Mouse (Mus musculus): ENCODE measurements at regions not wholly inside any gene's neighbourhood (a gene's known extent, or its start where the extent isn't known, plus 50 kb on each side); places are given as distances from the start of the nearest gene placed in this dataset.

GRCm38 (mm10) chr14:114767323-114767722 lies 324.7 kb upstream of the Gpc5 start:
- TF ChIP-seq BHLHE40 (IDR thresholded peaks at IDR 0.05; ENCODE audit: borderline replicate concordance, low read depth, low read length) (no peak), POLR2A (IDR thresholded peaks at IDR 0.05; ENCODE audit: control insufficient read depth in 1 of 2, insufficient read depth in 1 of 2, low read depth in 1 of 2, low read length in 2 of 2, poor library complexity in 1 of 2) (no peak), EP300 (IDR thresholded peaks at IDR 0.05; ENCODE audit: low read depth in 1 of 2, low read length in 2 of 2) (no peak), CTCF (IDR thresholded peaks at IDR 0.05 in 2 of 3, conservative IDR thresholded peaks at IDR 0.05 in 1 of 3; ENCODE audit: control insufficient read depth in 1 of 3, insufficient read depth in 1 of 3, low read depth in 2 of 3, low read length in 3 of 3, poor library complexity in 1 of 3, severe bottlenecking in 1 of 3) (no peak), UBTF (IDR thresholded peaks at IDR 0.05; ENCODE audit: borderline replicate concordance, insufficient read depth, low read depth, low read length) (no peak), USF2 (IDR thresholded peaks at IDR 0.05; ENCODE audit: borderline replicate concordance in 1 of 2, insufficient read depth in 1 of 2, low read depth in 1 of 2, low read length in 2 of 2) (no peak), RAD21 (IDR thresholded peaks at IDR 0.05; ENCODE audit: low read depth, low read length) (no peak), MXI1 (IDR thresholded peaks at IDR 0.05; ENCODE audit: low read depth, low read length) (no peak), MAZ (IDR thresholded peaks at IDR 0.05; ENCODE audit: low read depth, low read length) (no peak), CHD2 (IDR thresholded peaks at IDR 0.05; ENCODE audit: low read length) (no peak), JUND (IDR thresholded peaks at IDR 0.05; ENCODE audit: low read depth, low read length) (no peak), MAX (IDR thresholded peaks at IDR 0.05; ENCODE audit: low read length) (no peak)
